Mouse (Mus musculus): Measurements from ENCODE around the gene Gli2.

Gene Gli2

DNA sequence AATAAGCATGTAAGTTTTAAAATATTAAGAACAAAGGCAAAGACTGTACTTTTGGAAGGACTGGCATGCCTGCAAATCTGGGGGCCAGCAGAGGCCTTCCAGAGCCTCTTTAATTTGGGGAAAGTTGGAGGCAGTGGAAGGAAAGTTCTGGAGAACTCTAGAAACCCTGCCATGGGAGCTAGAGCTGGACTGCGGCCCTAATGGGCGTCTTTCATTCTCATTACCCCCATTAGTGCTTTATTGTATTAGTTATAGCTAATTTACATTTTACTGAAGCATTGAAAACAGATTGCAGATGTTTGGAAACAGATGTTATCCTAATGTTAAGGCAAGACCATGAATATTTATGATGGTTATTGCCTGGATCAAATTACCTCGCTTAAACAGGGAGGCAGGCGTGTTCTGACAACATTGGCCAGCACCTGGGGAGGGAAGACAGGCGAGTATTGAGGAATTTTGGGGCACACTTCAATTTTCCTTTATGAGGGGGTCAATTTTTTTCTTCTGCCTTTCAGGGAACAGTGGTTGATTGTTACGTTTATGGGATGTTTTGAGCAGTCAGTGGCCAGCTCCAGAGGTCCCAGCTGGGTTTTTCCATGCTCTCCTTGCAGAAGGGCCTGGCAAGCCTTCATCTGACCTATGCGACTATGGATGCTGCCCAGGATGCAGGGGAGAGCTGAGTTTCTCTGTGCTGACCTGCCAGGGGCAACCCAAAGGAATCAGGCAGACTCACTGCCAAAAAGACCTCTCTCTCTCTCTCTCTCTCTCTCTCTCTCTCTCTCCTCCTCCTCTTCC, 253.9 kb downstream of the Gli2 start:
- no peak for DNase-seq (ENCODE audit: low spot score in 2 of 2)

- no peak for DNase-seq (ENCODE audit: low spot score in 2 of 2)
Observed at GRCm38 (mm10) chr1:118795415-118796167, 257.8 kb downstream of the Gli2 start.

DNA sequence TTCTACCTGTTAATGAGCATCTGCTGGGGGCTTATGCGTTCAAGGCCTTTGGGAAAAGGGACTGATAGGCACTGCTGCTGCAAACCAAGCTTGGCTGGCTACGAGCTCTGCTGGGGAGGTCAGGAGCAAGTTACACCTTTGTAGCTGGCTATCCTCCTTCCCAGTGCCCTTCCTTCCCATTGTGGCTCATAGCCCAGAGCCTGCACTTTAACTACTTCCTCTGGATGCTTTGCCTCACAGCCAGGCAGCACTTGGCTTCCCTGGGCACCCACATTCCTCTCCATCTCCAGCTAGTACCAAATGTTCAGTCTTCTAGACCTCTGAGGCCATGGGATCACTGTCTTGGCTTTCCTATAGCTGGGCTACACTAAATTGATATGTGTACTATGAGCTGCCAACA, 263.5 kb downstream of the Gli2 start:
- no peak for DNase-seq (ENCODE audit: low spot score in 2 of 2)

DNA sequence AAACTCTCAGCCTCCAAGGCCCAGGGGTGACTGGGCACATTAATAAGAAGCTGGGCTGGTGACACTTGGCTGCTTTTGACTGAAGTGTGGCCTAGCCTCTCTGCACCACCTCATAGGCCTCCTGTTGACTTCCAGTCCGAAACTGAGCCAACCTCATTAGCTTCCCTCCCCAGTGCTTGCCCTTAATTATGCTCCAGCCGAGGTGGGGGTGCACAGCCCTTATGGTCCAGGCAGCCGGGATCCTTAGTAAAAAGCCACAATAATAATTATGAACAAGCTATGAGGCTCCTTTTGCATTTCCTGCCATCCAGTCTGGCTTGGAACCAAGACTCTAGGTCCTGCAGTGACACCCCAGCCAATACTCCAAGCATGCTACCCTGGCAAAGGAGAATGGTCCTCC, 264.0 kb downstream of the Gli2 start:
- no peak for DNase-seq (ENCODE audit: low spot score in 2 of 2)

DNA sequence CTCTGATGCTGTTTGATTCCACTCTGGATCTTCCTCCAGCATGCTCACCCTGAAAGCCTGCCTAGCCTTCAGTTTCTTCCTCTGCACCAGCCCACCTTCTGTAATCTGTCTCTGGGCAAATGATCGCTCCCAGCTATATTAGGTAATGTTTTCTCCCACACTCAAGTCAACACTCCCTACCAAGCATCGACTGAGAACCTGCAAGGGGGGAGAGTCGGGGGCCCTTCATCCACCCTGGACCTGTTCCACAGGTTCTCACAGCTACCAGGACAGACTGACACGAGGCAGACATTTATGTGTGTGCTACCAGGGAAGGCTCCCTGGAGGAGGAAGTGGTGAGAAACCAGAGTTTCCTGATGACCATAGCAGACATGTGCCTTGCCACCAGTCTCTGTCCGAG, 264.6 kb downstream of the Gli2 start:
- no peak for DNase-seq (ENCODE audit: low spot score in 2 of 2)

DNA sequence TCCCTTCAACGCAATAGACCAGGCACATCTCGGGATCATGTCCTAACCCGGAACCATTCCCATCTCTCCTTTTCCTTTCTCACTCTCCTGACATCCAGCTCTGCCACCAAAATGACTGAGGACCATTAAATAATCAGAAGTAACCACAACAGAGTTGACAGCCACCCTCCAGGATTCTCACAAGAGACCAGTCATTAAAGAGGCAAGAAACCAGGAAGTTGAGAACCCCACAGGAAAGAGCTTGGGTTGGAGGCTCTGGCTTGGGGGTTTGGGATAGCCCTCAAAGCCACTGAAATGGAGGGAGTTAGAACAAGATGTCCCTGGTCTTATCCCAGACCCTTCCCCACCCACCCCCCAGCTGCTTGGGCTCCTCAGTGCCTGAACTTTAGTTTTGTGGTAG, 265.9 kb downstream of the Gli2 start:
- no peak for DNase-seq (ENCODE audit: low spot score in 2 of 2)
